Mouse (Mus musculus): ENCODE measurements around the gene Hmgcs2.

DNA sequence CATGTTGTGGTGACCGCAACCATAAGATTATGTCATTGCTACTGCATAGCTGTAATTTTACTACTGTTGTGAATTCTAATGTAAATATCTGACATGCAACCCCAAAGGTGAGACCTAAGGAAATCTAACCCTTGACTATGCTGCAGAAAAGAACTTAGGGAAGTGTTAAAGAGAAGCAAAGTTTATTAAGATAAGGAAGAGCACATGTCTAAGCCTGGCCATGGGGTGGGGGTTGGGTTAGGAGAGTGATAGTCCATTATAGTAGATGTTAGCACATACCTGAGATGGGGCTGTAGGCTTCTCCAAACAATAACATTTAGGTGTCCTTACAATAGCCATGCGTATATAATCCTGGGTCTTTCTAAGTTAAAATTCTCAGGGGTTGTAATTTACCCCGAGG, 63.0 kb downstream of the Hmgcs2 start:
- TF ChIP-seq CTCF (IDR thresholded peaks at IDR 0.05; ENCODE audit: borderline replicate concordance, insufficient read depth, low read depth, low read length): no peak
- TF ChIP-seq POLR2A (IDR thresholded peaks at IDR 0.05; ENCODE audit: borderline replicate concordance, insufficient read depth, low read length): no peak

Data from cerebellum, adult 2 months (tissue).